10 mouse cellular contexts compared by ENCODE assay signal in the genomic region with DNA sequence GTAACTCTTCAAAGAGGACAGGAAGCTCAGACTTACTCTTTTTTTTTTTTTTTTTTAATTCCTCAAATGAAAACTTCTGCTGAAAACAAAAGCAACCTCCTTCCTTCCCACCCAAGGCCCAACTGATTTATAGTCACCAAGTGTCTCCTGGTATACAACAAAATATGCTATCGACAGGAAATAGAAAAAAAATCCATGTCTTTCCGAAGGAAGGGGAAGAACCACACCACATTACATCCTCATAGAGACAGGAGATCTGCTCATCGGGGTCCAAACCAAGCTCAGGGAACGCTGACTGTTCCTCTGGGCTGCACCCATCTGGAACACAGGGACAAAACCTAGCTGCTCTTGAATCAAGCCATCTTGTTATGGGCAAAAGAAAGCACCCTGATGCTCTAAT. TPM values are rescaled to one million over a fixed set of nuclear protein-coding genes. Genes with fewer than 3 reads are reported as not detected.
DNase-seq lines count a peak whose midpoint lies in the region; ATAC-seq lines count a peak whose summit lies in the region.
"Had no signal": no experiment of that assay in that cellular context is flagged by ENCODE, and none has a peak within 500 bp of the region (broad histone marks: within the 10 kb centered on the region; RNA-seq: fewer than 3 reads in every experiment).

No protein-coding gene starts in this region.

- WGBS in heart, embryonic 10.5 days = 73% methylated on average over 4 of the region's 4 CpGs
- WGBS in liver, embryonic 12.5 days (ENCODE audit: insufficient replicate concordance) = 50% methylated on average over 4 of the region's 4 CpGs
- WGBS in liver, embryonic 11.5 days = 71% methylated on average over 4 of the region's 4 CpGs
- WGBS in embryonic facial prominence, embryonic 10.5 days = 91% methylated on average over 4 of the region's 4 CpGs

- intact Hi-C loops in heart, postnatal 10 days (cut with DNase I) = loop anchor here (1.0 to 2.0 kb wide), 2 partner anchors 29 to 45 kb away; no protein-coding TSS in a partner anchor

- H3K27ac ChIP-seq in heart, embryonic 10.5 days = peak overlapping the region; percentile 65; the same call in 1 of the 2 replicates
- H3K27ac ChIP-seq in liver, embryonic 12.5 days = peak overlapping the region; percentile 30; the same call in 1 of the 2 replicates
- no peak overlapping the region for H3K27ac ChIP-seq in liver, embryonic 11.5 days (ENCODE audit: low read depth, low read length)
- peak overlapping the region; percentile 19; the same call in 1 of the 2 replicates for H3K27ac ChIP-seq in embryonic facial prominence, embryonic 10.5 days (replicated peaks)
- H3K27ac ChIP-seq: forebrain, embryonic 10.5 days had no signal

- no peak overlapping the region for H3K4me2 ChIP-seq in liver, embryonic 12.5 days
- no peak overlapping the region for H3K4me2 ChIP-seq in liver, embryonic 11.5 days

- H3K9ac ChIP-seq in liver, embryonic 12.5 days = no peak overlapping the region
- H3K9ac ChIP-seq in liver, embryonic 11.5 days (ENCODE audit: low read depth, low read length) = no peak overlapping the region

- peaks cover 8% of the 10 kb centered on the region; the same call in 1 of the 2 replicates for H3K36me3 ChIP-seq in heart, embryonic 10.5 days
- no peaks in the 10 kb centered on the region for H3K36me3 ChIP-seq in liver, embryonic 12.5 days
- no peaks in the 10 kb centered on the region for H3K36me3 ChIP-seq in liver, embryonic 11.5 days (ENCODE audit: control insufficient read depth, insufficient read depth, low read length)
- peaks cover 16% of the 10 kb centered on the region for H3K36me3 ChIP-seq in embryonic facial prominence, embryonic 10.5 days (replicated peaks)

- no peaks in the 10 kb centered on the region for H3K9me3 ChIP-seq in heart, embryonic 10.5 days
- no peaks in the 10 kb centered on the region for H3K9me3 ChIP-seq in liver, embryonic 12.5 days (replicated peaks)
- H3K9me3 ChIP-seq in liver, embryonic 11.5 days (ENCODE audit: control insufficient read depth, low read length) = no peaks in the 10 kb centered on the region
- 0 out of 2 replicates have a peak, but pooled peaks cover 4% of the 10 kb centered on the region for H3K9me3 ChIP-seq in embryonic facial prominence, embryonic 10.5 days

- DNase-seq in heart, embryonic 10.5 days (ENCODE audit: low spot score) = no peak
- DNase-seq in heart, postnatal 10 days = no peak
- no peak for DNase-seq in liver, embryonic 11.5 days (ENCODE audit: low spot score)
- DNase-seq in embryonic facial prominence, embryonic 10.5 days (ENCODE audit: low spot score) = no peak
- DNase-seq in kidney, postnatal 25 days = peak; percentile 44 to 60
- DNase-seq in layer of hippocampus, postnatal 25 days (ENCODE audit: extremely low spot score in 1 of 2, low spot score in 1 of 2) = no peak

- peaks cover 28% of the 10 kb centered on the region for H3K4me1 ChIP-seq in heart, embryonic 10.5 days
- peaks cover 12% of the 10 kb centered on the region for H3K4me1 ChIP-seq in liver, embryonic 12.5 days
- H3K4me1 ChIP-seq in liver, embryonic 11.5 days (replicated peaks; ENCODE audit: control insufficient read depth, insufficient read depth, low read length) = no peaks in the 10 kb centered on the region
- H3K4me1 ChIP-seq in embryonic facial prominence, embryonic 10.5 days = peaks cover 12% of the 10 kb centered on the region

- H3K27me3 ChIP-seq in heart, embryonic 10.5 days (ENCODE audit: insufficient read depth, poor library complexity, severe bottlenecking) = no peaks in the 10 kb centered on the region
- no peaks in the 10 kb centered on the region for H3K27me3 ChIP-seq in liver, embryonic 12.5 days (replicated peaks)
- H3K27me3 ChIP-seq in liver, embryonic 11.5 days (replicated peaks; ENCODE audit: control insufficient read depth, insufficient read depth, low read length) = no peaks in the 10 kb centered on the region
- H3K27me3 ChIP-seq in embryonic facial prominence, embryonic 10.5 days (replicated peaks; ENCODE audit: low read depth, poor library complexity, severe bottlenecking) = no peaks in the 10 kb centered on the region

- ATAC-seq in liver, embryonic 12.5 days = no peak
- ATAC-seq in liver, embryonic 11.5 days (replicated peaks; ENCODE audit: low FRiP score) = no peak
- ATAC-seq in frontal cortex, adult (ENCODE audit: low TSS enrichment) = no peak

- H3K4me3 ChIP-seq in heart, embryonic 10.5 days = no peak overlapping the region
- H3K4me3 ChIP-seq in liver, embryonic 12.5 days = no peak overlapping the region
- no peak overlapping the region for H3K4me3 ChIP-seq in liver, embryonic 11.5 days (ENCODE audit: low read depth, low read length)
- no peak overlapping the region for H3K4me3 ChIP-seq in embryonic facial prominence, embryonic 10.5 days
- H3K4me3 ChIP-seq: forebrain, embryonic 10.5 days; megakaryocyte, embryonic 14.5 days had no signal

RNA-seq across cellular contexts. Expression of a gene that starts 50.3 kb away (rescaled TPM):
- 57.4 and 58.9 TPM in 2 replicates for polyA plus RNA-seq in heart, embryonic 10.5 days (2016; fragmentation: Nextera tagmentation; extraction: Ambion mirVana)
- 100 to 1,000 TPM; 316 to 364 TPM for total RNA-seq in heart, postnatal 10 days (2021)
- 15.1 and 17.5 TPM in 2 replicates for polyA plus RNA-seq in liver, embryonic 12.5 days (2016; fragmentation: Nextera tagmentation; extraction: Ambion mirVana)
- 35.3 and 36.5 TPM in 2 replicates for polyA plus RNA-seq in liver, embryonic 11.5 days (2014; fragmentation: Nextera tagmentation; extraction: Ambion mirVana)
- polyA plus RNA-seq in embryonic facial prominence, embryonic 10.5 days (2016; fragmentation: Nextera tagmentation; extraction: Ambion mirVana) = 46.0 and 47.4 TPM in 2 replicates
- 100 to 1,000 TPM; 194 to 241 TPM for total RNA-seq in layer of hippocampus, postnatal 25 days (2021)

Comparison
In these comparisons a context has a peak if more than half of its experiments do, and no peak if none do; other contexts are left out.
1. DNase-seq: peak in kidney, postnatal 25 days (2 of 2); none in heart, embryonic 10.5 days (single experiment), heart, postnatal 10 days (0 of 2), liver, embryonic 11.5 days (single experiment), embryonic facial prominence, embryonic 10.5 days (single experiment) and layer of hippocampus, postnatal 25 days (0 of 2).